Mouse (Mus musculus) T-cell, adult 2 months (primary cell): Measurements from ENCODE around the gene Susd2.

Experiments
- DNase-seq: peaks from one replicate; pipeline ENCODE4 v3.0.0; 2022; ENCODE audit warnings: low spot score

The Susd2 gene

DNA sequence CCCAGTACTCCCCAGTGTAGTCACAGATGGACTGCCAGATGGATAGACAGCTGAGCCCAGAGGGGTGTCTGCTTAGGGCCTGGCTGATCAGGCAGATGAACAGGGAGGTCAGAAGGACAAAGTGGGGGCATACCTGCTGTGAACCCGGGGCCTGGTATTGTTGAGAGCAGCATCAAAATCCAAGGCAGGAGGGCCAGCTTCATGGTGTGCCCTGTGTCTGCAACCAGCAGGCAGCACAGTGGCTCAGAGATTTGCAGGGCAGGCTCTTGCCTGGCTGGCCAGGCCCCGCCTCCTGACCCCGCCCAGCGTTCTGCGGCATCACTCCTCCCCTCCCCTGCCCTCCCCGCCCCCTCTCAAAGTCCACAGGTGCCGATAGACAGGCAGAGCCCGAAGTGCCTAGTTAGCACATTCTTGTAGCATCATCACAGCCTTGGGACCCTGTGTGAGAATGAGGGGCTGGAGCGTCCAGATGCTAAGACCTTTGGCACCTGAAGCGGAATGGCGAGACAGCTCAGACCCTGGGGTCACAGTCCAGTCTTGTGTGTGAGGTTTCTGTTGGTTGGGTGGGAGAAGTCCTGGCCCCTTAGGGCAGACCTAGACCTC lies at the start of gene Susd2:
Gene Susd2 (minus strand): TSS at position 268 of the 603 bp plus-strand sequence.
- peak; percentile 45 for DNase-seq

DNA sequence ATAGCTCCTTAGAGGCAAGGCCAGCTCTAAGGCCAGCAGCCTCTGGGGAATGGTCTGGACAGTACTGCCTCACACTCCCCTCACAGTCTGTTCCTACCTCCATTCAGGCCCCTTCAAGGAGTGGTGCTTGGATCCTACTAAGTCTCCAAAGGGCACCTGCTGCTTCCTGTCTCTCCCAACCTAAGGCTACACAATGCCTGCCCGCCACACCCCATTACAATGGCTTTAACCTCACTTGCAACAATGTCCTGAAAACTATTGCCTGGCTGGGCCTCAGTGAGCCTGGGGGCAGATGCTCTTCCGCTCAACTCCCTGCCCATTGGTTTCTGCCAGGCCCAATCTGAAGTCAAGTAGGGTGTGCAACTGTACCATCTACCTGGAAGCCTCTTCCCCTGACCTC lies 44.8 kb upstream of the Susd2 start:
- no peak for DNase-seq

DNA sequence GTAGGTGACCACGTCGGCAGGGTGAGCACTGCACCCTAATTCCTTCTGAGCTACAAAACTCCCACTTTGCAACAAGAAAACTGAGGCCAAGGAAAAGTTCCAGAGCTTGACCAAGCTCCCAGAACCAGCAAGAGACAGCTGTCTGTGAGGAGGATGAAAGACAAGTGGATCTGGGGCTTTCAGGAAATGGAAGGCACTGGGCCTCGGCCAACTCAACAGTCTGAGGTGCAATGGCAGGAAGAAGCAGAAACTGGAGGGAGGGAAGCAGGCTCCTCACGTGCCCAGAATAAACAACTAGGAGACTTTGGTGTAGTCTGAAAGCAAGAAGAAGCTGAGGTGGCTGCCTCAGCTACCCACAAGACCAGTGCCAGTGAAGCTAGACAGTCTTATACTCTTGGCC lies 42.9 kb upstream of the Susd2 start:
- DNase-seq, result no peak

DNA sequence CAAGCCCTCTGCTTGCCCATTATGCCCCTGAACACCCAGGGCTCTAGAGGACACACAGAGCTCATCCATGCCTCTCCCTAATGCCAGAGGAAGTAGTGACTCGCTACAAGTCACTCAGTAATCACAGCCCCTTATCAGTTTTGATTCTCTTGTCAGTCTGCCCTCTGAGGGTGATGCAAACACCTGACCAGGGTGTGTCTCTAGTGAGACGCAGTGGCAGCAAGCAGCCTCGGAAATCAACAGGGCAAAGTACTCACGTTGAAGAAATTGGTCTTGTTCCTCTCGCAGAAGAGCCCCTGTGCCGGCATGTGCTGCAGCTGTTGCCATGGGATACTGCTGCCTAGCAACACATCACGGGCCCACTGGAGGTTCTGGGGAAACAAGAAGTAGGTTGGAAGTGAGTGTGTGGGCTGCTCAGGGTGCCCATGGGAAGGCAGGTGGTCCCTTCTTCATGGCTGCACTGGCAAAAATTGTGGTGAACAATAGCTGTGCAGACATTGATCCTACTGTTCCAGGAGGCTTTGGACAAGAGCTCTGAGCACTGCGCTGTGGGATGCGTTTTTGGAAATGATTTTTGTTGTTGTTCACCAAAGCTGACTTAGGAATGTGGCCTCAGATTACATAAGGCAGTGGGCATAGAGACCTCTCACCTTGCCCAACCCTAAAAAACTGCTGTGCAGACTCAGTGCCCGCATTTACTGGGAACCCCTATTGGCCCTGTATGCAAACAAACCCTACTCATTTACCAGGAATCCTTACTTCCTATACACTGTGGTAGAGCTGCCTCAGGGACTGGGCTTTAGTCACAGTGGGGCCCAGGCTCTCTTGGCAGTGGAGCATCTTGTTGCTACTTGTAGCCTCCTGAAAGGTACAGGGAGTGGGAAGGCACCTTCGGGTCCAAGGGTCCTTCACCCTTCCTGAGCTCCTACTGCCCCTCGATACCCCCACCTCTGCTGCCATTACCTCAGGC lies 40.5 kb upstream of the Susd2 start:
- no peak for DNase-seq

DNA sequence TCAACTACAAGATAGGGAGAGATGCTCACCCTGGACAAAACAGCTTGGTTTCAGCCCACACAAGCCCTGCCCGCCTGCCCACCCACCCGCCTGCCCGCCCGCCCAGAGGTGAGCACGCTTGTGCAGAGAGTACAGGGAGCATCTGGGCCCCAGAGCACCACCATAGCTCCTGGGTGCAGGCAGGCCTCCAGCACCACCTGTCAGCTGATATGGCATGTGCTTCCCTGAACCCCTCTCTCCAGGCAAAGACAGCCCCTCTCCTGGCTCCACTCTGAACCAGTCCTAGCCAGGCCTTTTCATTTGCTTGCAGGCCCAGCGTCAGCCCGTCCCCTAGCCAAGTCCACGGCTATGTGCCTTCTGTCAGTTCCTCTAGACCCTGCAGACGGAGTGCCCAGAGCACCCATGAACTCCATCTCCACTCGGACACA lies 36.8 kb upstream of the Susd2 start:
- no peak for DNase-seq

DNA sequence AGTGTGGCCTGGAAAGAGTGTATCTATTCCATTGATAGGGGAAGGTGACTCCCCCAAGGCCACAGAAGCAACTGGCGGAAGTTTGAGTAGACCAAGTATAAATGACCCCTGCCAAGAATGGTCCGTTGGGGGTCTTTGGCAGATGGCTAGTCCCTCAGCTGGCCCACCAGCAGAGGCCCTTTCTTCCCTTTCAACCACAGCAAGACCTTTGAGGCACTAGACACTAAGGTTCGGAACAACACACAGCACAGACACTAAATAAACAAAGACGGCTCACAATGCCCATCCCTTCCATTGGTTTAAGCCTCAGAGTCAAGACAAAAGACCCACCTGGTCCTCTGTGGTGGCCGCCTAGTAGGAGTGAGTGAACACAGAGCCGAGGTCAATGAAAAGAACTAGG lies 35.4 kb upstream of the Susd2 start:
- DNase-seq, result no peak

DNA sequence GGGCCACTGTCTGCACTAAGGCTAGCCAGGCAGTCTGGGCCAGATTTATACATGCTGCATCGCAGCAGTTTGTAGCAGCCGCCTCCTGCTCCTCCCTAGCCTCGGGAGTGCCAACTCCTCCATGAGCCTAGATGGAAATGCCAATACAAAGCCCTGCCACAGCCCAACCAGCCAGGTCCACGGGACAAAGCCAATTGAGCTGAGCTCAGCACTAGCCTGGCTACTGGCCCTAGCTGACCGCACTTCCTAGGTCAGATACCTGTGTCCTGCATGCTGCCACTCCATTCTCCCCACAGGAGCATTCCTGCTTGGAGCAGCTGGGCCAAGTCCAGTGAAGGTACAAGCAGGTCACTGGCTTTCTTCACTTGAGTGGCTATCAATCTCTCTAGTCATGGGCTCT lies 34.2 kb upstream of the Susd2 start:
- no peak for DNase-seq

DNA sequence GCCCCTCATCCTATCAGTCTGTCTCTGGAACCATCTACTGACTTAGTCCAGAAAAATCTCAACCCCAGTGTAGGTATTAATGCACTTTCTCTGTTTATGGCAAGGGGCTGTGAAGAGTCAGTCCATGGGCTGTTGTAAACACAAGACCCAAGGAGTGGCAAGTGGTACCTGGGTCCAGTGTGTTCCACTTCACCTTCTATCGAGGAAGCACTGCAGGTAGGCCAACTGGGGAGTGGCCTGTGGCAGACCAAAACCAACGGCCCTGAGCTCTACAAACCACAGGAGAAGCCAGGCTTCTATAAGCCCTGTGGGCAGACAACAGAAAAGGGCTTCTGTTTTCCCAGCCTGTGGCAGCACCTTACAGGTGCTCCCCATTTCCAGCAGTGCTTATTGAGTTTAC lies 33.8 kb upstream of the Susd2 start:
- DNase-seq, result no peak

GRCm38 (mm10) chr10:75676819-75677565 lies 33.2 kb upstream of the Susd2 start:
- no peak for DNase-seq

DNA sequence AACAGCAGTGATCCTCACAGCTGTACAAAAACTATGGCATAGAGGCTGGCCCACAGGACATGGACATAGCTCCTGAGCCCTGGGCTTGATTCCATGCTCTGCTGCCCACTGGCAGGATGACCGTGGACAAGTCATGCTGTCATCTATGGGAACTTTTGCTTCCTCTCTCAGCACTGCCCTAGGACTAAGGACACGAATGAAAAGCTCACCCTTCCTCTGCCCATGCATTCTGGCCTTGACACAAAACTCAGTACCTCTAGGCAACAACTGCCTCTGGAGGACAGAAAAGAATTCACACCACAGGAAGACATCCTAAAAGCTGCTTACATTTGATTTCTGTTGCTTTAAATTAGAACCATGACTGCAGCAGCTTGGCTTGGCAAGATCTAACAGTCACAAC lies 32.5 kb upstream of the Susd2 start:
- no peak for DNase-seq

GRCm38 (mm10) chr10:75675594-75675993 lies 31.8 kb upstream of the Susd2 start:
- no peak for DNase-seq

DNA sequence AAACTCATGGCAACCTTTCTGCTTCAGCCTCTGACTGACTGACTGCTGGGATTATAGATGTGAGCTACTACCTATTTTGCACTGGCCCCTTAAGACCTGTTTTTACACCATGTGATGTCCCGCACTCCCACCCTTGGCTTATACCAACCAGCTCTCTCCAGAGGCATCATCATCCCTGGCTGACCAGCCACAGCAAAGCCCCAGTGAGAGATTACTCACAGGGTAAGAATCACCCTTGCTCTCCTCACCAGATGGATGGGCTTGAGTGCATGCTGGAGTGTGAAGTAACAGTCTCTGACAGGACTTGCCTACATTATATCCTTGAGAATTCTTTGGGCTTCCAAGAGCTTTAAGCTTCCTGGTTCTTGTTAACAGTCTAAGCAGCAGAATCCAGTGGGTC lies 26.1 kb upstream of the Susd2 start:
- DNase-seq, result no peak

- no peak for DNase-seq
Observed at GRCm38 (mm10) chr10:75667911-75668270, 24.1 kb upstream of the Susd2 start.

GRCm38 (mm10) chr10:75667115-75667910 lies 23.5 kb upstream of the Susd2 start:
- DNase-seq, result peak; percentile 64

GRCm38 (mm10) chr10:75666451-75667030 lies 22.7 kb upstream of the Susd2 start:
- peak; percentile 28 for DNase-seq

GRCm38 (mm10) chr10:75664673-75665270 lies 21.0 kb upstream of the Susd2 start:
- DNase-seq, result no peak

- DNase-seq, result no peak
Observed at GRCm38 (mm10) chr10:75662575-75662974, 18.8 kb upstream of the Susd2 start.

DNA sequence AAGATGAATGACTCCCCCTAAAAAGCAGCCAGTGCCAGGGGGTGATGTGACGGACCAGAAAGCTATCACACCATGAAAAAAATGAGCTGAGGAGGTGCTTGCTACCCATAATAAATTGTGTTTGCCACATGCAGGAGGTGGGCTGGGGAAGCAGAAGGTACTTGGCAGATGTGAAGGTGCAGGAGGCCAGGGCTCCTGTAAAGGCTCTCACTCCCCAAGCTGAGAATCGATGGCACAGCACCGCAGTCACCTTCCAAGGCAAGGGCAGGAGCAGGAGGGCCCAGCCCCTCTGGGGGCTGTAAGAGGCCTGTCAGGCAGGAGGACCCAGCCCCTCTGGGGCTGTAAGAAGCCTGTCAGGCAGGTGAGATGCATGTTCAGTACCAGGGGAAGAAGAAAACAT lies 18.1 kb upstream of the Susd2 start:
- no peak for DNase-seq

DNA sequence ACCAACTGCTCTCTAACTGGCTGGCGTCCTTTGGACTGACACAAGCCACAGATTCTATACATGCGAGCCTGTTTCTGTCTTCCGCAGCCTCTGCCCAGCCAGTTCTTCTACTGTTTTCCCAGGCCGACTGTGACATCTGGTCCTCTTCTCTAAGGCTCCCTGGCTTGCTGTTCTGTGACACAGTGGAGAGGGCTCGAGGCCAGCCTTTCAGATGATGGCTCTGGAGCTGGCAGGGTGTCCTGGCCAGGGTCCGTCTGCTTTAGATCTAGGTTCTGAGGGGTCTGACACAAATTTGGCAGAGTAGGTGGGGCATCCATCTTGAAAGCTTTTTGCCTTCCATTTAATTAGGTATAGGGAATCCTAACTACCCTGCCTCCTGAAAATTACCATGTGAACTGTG lies 17.6 kb upstream of the Susd2 start:
- no peak for DNase-seq

DNA sequence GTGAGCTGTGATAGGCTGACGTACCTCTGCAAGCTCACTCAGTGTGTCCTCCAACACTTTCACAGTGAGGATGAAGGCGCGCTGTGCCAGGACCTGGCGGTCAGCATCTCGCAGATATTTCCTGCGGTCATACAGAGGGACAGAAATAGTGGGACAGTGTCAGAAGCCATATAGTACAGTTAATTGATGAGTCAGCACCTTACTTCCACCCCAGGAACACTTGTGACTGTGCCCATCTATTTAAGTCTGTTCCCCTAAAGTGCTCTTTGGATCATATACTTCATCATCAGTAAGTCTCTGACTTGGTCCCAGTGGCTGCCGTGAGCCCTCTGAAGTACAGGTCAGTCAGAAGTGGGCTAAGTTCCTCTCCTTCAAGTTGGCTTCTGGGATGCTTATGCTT lies 14.0 kb upstream of the Susd2 start:
- no peak for DNase-seq

- DNase-seq, result no peak
Observed at GRCm38 (mm10) chr10:75657165-75657564, 13.4 kb upstream of the Susd2 start.
